Mouse (Mus musculus) myocyte (in vitro differentiated cells): ENCODE results near the gene Mad1l1. TPM values are rescaled to one million over a fixed set of nuclear protein-coding genes. Genes with fewer than 3 reads are reported as not detected.

ENCODE experiments used
- H3K27me3 ChIP-seq: one replicate; pipeline ENCODE4 v1.6.1; 2011; ENCODE audit not compliant: control insufficient read depth, insufficient read depth, insufficient read length
- H3K36me3 ChIP-seq: one replicate; pipeline ENCODE4 v1.6.1; 2011; ENCODE audit not compliant: control insufficient read depth, insufficient read depth
- H3K4me2 ChIP-seq: one replicate; pipeline ENCODE4 v1.6.1; 2011; ENCODE audit warnings: low read depth, control low read depth
- H3K4me3 ChIP-seq: one replicate; pipeline ENCODE4 v1.5.1; 2011; ENCODE audit warnings: mild to moderate bottlenecking, control low read depth, moderate library complexity
- H3K79me2 ChIP-seq: one replicate; pipeline ENCODE4 v1.6.1; 2011; ENCODE audit not compliant: control insufficient read depth, insufficient read depth
- H3ac ChIP-seq: one replicate; pipeline ENCODE4 v1.6.1; 2011; ENCODE audit not compliant: control insufficient read depth, insufficient read length
- CEBPB ChIP-seq: IDR thresholded peaks from 2 replicates; pipeline ENCODE4 v1.6.1; 2011; ENCODE audit warnings: mild to moderate bottlenecking, moderate library complexity; ENCODE audit not compliant: poor library complexity, insufficient read depth, severe bottlenecking
- E2F4 ChIP-seq: IDR thresholded peaks from one replicate; pipeline ENCODE4 v1.6.1; 2011; ENCODE audit warnings: mild to moderate bottlenecking, control low read depth, moderate library complexity; ENCODE audit not compliant: insufficient read depth
- MAX ChIP-seq: IDR thresholded peaks from one replicate; pipeline ENCODE4 v1.6.1; 2011; ENCODE audit warnings: low read depth, mild to moderate bottlenecking, control low read depth
- MYOD1 ChIP-seq, 3 experiments: IDR thresholded peaks; one replicate each; pipeline ENCODE4 v1.6.1; 2011; ENCODE audit warnings: control low read depth in 2 of 3, low read depth in 2 of 3, mild to moderate bottlenecking in 2 of 3, moderate library complexity in 1 of 3; ENCODE audit not compliant: insufficient read length in 2 of 3, control insufficient read depth in 1 of 3
- MYOG ChIP-seq, 3 experiments: IDR thresholded peaks; one replicate each; pipeline ENCODE4 v1.6.1; 2011; ENCODE audit warnings: control low read depth in 2 of 3, low read depth in 2 of 3, mild to moderate bottlenecking in 2 of 3; ENCODE audit not compliant: insufficient read length in 2 of 3, control insufficient read depth in 1 of 3, insufficient read depth in 1 of 3
- POLR2A ChIP-seq: IDR thresholded peaks from one replicate; pipeline ENCODE4 v1.6.1; 2011; ENCODE audit warnings: low read depth, mild to moderate bottlenecking, control low read depth, moderate library complexity; ENCODE audit not compliant: insufficient read length
- POLR2AphosphoS2 ChIP-seq: IDR thresholded peaks from one replicate; pipeline ENCODE4 v1.6.1; 2011; ENCODE audit warnings: low read depth, control low read depth; ENCODE audit not compliant: insufficient read length
- REST ChIP-seq: IDR thresholded peaks from one replicate; pipeline ENCODE4 v1.6.1; 2011; ENCODE audit warnings: mild to moderate bottlenecking, control low read depth, moderate library complexity; ENCODE audit not compliant: insufficient read depth, insufficient read length
- SRF ChIP-seq: IDR thresholded peaks from one replicate; pipeline ENCODE4 v1.6.1; 2011; ENCODE audit warnings: low read depth; ENCODE audit not compliant: control insufficient read depth, insufficient read length
- TCF12 ChIP-seq: IDR thresholded peaks from one replicate; pipeline ENCODE4 v1.6.1; 2011; ENCODE audit warnings: mild to moderate bottlenecking, control low read depth; ENCODE audit not compliant: poor library complexity, insufficient read depth, severe bottlenecking
- TCF3 ChIP-seq: IDR thresholded peaks from one replicate; pipeline ENCODE4 v1.6.1; 2011; ENCODE audit warnings: low read depth, control low read depth; ENCODE audit not compliant: insufficient read length
- USF1 ChIP-seq: IDR thresholded peaks from one replicate; pipeline ENCODE4 v1.6.1; 2011; ENCODE audit warnings: low read depth, mild to moderate bottlenecking, control low read depth, moderate library complexity
- polyA plus RNA-seq: library from polyadenylated mRNA; unstranded; fragments of >200 nt; fragmentation: generic; extraction: Trizol; gene quantifications from one replicate; pipeline ENCODE4 v1.2.1, GENCODE M21; 2012; ENCODE audit warnings: missing spikeins

Gene Mad1l1
- polyA plus RNA-seq, 1 experiment, result 35.6 TPM

DNA sequence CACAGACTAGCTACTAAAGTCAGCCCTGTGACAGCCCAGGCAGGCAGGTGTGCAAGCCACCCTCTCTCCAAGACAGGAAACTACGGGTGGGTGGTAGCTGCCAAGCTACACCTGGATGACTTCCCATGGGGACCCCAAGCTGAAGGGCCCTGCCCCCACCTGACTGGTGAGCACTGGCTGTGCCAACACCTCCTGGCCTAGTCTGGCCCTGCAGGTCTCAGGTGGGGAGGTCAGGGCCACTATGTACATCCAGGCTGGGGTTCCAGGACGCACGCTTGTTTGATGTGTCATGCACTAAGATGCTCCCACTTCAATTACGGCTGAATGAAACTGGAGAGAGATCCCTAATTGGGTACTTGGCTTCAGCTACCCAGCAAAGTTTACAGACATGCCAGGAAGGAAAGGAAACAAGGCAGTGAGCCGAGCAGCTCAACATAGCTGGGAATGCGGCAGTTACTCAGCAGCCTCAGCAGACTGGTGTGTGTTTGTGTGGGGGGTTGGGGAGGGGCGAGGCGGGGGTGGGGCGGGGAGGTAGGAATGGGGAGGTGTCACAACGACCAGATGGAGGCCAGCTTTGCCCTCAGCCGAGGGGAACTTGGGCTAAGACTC is 239.0 kb downstream of the Mad1l1 start:
- TF ChIP-seq E2F4 (no peak), MYOD1 (IDR thresholded peaks at IDR 0.05; ENCODE audit: control insufficient read depth in 1 of 3, insufficient read length in 2 of 3, low read depth in 2 of 3) (no peak), MAX (no peak), SRF (no peak), REST (no peak), TCF3 (no peak), TCF12 (no peak), MYOG (IDR thresholded peaks at IDR 0.05; ENCODE audit: control insufficient read depth in 1 of 3, insufficient read depth in 1 of 3, insufficient read length in 2 of 3, low read depth in 2 of 3) (no peak), POLR2A (no peak), CEBPB (no peak), USF1 (no peak), POLR2AphosphoS2 (no peak)
- H3K4me3 ChIP-seq, result no peak overlapping the region
- H3K36me3 ChIP-seq, result no peaks in the 10 kb centered on the region
- H3K79me2 ChIP-seq, result no peaks in the 10 kb centered on the region
- H3K27me3 ChIP-seq, result no peaks in the 10 kb centered on the region
- H3ac ChIP-seq, result no peak overlapping the region
- no peak overlapping the region for H3K4me2 ChIP-seq

DNA sequence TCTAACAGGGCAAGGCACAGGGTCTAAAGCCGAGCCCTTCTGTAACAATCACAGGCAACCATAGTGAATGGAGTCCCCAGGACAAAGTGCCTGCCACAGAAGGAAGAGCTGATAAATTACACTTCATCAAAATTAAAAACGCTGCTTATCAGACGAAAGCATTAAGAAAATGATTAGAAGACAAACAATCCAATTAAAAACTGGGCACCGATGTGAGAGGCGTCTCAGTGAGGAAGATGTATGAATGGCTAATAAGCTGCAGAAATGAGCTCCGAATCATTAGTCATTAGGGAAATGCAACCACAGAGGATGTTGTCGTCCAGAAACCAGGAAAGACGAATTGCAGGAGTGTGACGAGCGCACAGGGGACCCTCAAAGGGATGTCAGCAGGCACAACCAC is 240.3 kb downstream of the Mad1l1 start:
- no peak for TF ChIP-seq TCF3
- TF ChIP-seq MYOG (IDR thresholded peaks at IDR 0.05; ENCODE audit: control insufficient read depth in 1 of 3, insufficient read depth in 1 of 3, insufficient read length in 2 of 3, low read depth in 2 of 3), result no peak
- no peak for TF ChIP-seq MAX
- TF ChIP-seq POLR2A, result no peak
- TF ChIP-seq TCF12, result no peak
- no peak for TF ChIP-seq SRF
- TF ChIP-seq POLR2AphosphoS2, result no peak
- no peak for TF ChIP-seq CEBPB
- no peak for TF ChIP-seq REST
- no peak for TF ChIP-seq MYOD1 (IDR thresholded peaks at IDR 0.05; ENCODE audit: control insufficient read depth in 1 of 3, insufficient read length in 2 of 3, low read depth in 2 of 3)
- TF ChIP-seq E2F4, result no peak
- Histone ChIP-seq H3K4me2 (no peak overlapping the region), H3K79me2 (no peaks in the 10 kb centered on the region), H3K36me3 (no peaks in the 10 kb centered on the region), H3ac (no peak overlapping the region), H3K4me3 (no peak overlapping the region), H3K27me3 (no peaks in the 10 kb centered on the region)

DNA sequence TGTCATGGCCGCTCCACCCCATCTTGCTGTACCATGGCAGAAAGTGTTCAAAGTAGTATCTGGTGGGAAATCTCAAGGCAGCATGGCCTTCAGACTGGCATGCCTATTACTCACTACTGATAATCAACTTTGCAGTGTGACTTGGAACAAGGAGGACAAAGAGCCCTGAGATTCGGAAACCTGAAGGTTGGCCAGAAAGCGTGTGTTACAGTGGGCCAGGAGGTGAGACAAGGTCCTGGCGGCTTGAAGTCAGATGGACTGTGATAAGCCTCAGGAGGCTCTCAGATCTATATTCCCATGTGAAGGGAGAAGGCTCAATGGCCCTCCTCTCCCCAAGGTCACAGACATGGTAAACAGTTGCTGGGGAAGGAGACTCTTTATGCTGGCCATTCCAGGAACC is 241.8 kb downstream of the Mad1l1 start:
- TF ChIP-seq MAX (no peak), TCF3 (no peak), E2F4 (no peak), SRF (no peak), USF1 (no peak), POLR2A (no peak), TCF12 (no peak), MYOG (IDR thresholded peaks at IDR 0.05; ENCODE audit: control insufficient read depth in 1 of 3, insufficient read depth in 1 of 3, insufficient read length in 2 of 3, low read depth in 2 of 3) (no peak), CEBPB (no peak), POLR2AphosphoS2 (no peak)
- Histone ChIP-seq H3K36me3 (no peaks in the 10 kb centered on the region), H3K4me2 (no peak overlapping the region), H3ac (no peak overlapping the region), H3K4me3 (no peak overlapping the region), H3K79me2 (no peaks in the 10 kb centered on the region), H3K27me3 (no peaks in the 10 kb centered on the region)

DNA sequence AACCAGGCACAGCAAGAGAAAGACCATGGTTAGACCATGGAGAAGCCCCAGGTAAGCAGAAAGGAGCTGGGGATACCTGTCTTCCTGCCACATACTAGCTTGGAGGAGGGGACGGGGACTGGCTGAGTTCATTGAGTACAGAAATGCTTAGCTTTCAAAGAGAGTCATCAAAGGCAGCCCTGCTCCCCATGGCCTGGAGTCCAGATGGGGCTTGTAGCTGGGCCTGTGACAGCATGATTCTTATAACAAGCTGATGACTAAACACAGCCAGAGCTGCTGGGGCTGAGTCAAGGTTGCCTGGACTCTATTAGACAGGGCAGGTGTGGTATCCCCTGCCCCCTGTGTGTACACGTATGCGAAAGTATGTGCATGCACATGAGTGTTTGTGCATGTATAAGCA is 242.9 kb downstream of the Mad1l1 start:
- H3K27me3 ChIP-seq, result no peaks in the 10 kb centered on the region
- TF ChIP-seq MYOG (IDR thresholded peaks at IDR 0.05; ENCODE audit: control insufficient read depth in 1 of 3, insufficient read depth in 1 of 3, insufficient read length in 2 of 3, low read depth in 2 of 3) (no peak), REST (no peak), POLR2AphosphoS2 (no peak), MYOD1 (IDR thresholded peaks at IDR 0.05; ENCODE audit: control insufficient read depth in 1 of 3, insufficient read length in 2 of 3, low read depth in 2 of 3) (no peak)
- H3K79me2 ChIP-seq, result no peaks in the 10 kb centered on the region
- H3K4me3 ChIP-seq, result no peak overlapping the region
- no peak overlapping the region for H3ac ChIP-seq
- H3K36me3 ChIP-seq, result no peaks in the 10 kb centered on the region
- no peak overlapping the region for H3K4me2 ChIP-seq

DNA sequence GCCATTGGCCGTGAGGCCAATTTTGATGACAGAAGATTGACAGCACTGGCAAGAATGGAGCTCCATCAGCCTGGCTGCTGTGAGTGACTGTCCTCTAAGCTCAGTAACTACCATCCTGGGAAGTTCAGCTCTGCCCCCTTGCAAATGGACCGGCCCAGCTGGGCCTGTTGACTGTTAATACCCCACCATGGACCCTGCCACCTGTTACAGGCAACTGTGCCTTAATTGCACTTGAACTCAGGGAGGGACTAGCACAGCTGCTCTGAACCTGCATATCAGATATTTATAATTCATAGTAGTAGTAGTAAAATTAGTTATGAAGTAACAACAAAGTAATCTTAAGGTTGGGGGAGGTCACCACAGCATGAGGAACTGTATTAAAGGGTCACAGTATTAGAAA is 244.9 kb downstream of the Mad1l1 start:
- H3K36me3 ChIP-seq, result no peaks in the 10 kb centered on the region
- H3K4me3 ChIP-seq, result no peak overlapping the region
- no peaks in the 10 kb centered on the region for H3K27me3 ChIP-seq
- no peaks in the 10 kb centered on the region for H3K79me2 ChIP-seq
- peak; percentile 83 to 96 (median 86) for TF ChIP-seq MYOD1 (IDR thresholded peaks at IDR 0.05; ENCODE audit: control insufficient read depth in 1 of 3, insufficient read length in 2 of 3, low read depth in 2 of 3)
- peak; percentile 93 for TF ChIP-seq TCF12
- no peak for TF ChIP-seq CEBPB
- peak; percentile 74 for TF ChIP-seq TCF3
- peak; percentile 47 to 92 (median 85) for TF ChIP-seq MYOG (IDR thresholded peaks at IDR 0.05; ENCODE audit: control insufficient read depth in 1 of 3, insufficient read depth in 1 of 3, insufficient read length in 2 of 3, low read depth in 2 of 3)
- H3ac ChIP-seq, result no peak overlapping the region
- H3K4me2 ChIP-seq, result no peak overlapping the region
